Mouse (Mus musculus) inflammation-experienced regulatory T-cells, adult 6 months (primary cell): ENCODE measurements around the gene Celsr1. TPM values are rescaled to one million over a fixed set of nuclear protein-coding genes. Genes with fewer than 3 reads are reported as not detected.
A peak's percentile ranks its signal among the peaks of the same experiment; 100 is the strongest.

Experiments used
- ATAC-seq: one replicate; pipeline ENCODE4 v1.8.0; 2017
- polyA plus RNA-seq, 3 experiments: library from polyadenylated mRNA; unstranded; fragments of 100-300 nt; shearing (Covaris generic); gene quantifications; one replicate each; pipeline ENCODE4 v1.2.1; 2017

Celsr1 gene
- polyA plus RNA-seq, 3 experiments from 2014 or later: 4.4 to 5.0 (median 4.7) TPM

GRCm38 (mm10) chr15:86034021-86034523 lies 495 bp upstream of the Celsr1 start:
- peak; percentile 85 for ATAC-seq

- ATAC-seq: no peak
Observed at GRCm38 (mm10) chr15:86032811-86033190, 776 bp downstream of the Celsr1 start.

GRCm38 (mm10) chr15:86029981-86030380 lies 3.6 kb downstream of the Celsr1 start:
- ATAC-seq: no peak

- ATAC-seq: peak; percentile 93
Observed at GRCm38 (mm10) chr15:86027871-86028270, 5.7 kb downstream of the Celsr1 start.

- ATAC-seq: no peak
Observed at GRCm38 (mm10) chr15:86021971-86022370, 11.6 kb downstream of the Celsr1 start.

GRCm38 (mm10) chr15:86021301-86021700 lies 12.3 kb downstream of the Celsr1 start:
- no peak for ATAC-seq

- ATAC-seq: peak; percentile 49
Observed at GRCm38 (mm10) chr15:86020008-86020407, 13.6 kb downstream of the Celsr1 start.

GRCm38 (mm10) chr15:86018753-86019512 lies 14.6 kb downstream of the Celsr1 start:
- ATAC-seq: no peak

- ATAC-seq: no peak
Observed at GRCm38 (mm10) chr15:86017336-86017735, 16.2 kb downstream of the Celsr1 start.

GRCm38 (mm10) chr15:86015860-86016541 lies 17.6 kb downstream of the Celsr1 start:
- ATAC-seq: peak; percentile 90

- no peak for ATAC-seq
Observed at GRCm38 (mm10) chr15:86015026-86015425, 18.6 kb downstream of the Celsr1 start.

GRCm38 (mm10) chr15:86013656-86014055 lies 19.9 kb downstream of the Celsr1 start:
- ATAC-seq: no peak

GRCm38 (mm10) chr15:86013130-86013529 lies 20.4 kb downstream of the Celsr1 start:
- ATAC-seq: no peak

- peak; percentile 97 for ATAC-seq
Observed at GRCm38 (mm10) chr15:86007690-86008121, 25.9 kb downstream of the Celsr1 start.

GRCm38 (mm10) chr15:86005691-86006525 lies 27.7 kb downstream of the Celsr1 start:
- no peak for ATAC-seq

- ATAC-seq: no peak
Observed at GRCm38 (mm10) chr15:86004048-86004447, 29.5 kb downstream of the Celsr1 start.

- ATAC-seq: no peak
Observed at GRCm38 (mm10) chr15:86000706-86001292, 32.8 kb downstream of the Celsr1 start.

- ATAC-seq: no peak
Observed at GRCm38 (mm10) chr15:85998525-85999230, 34.9 kb downstream of the Celsr1 start.

GRCm38 (mm10) chr15:85996031-85996765 lies 37.4 kb downstream of the Celsr1 start:
- no peak for ATAC-seq

- no peak for ATAC-seq
Observed at GRCm38 (mm10) chr15:85994906-85995608, 38.5 kb downstream of the Celsr1 start.
